Mouse (Mus musculus): ENCODE measurements around the gene Strip1. TPM values are rescaled to one million over a fixed set of nuclear protein-coding genes. Genes with fewer than 3 reads are reported as not detected.

Gene Strip1
- total RNA-seq, 2 experiments from 2014 or later, result 64.3 to 66.9 TPM

GRCm38 (mm10) chr3:107630682-107631522, 592 bp downstream of the Strip1 start, which contains the start of gene Gm10961:
Gene Gm10961, plus strand, starts transcription at chr3:107631322.
- peak; percentile 35 to 61 for DNase-seq (ENCODE audit: low spot score in 2 of 2)
- intact Hi-C loops (cut with DNase I), result loop anchor here (5.0 kb wide), 1 partner anchor 56 kb away; no protein-coding TSS in a partner anchor

- DNase-seq (ENCODE audit: low spot score in 2 of 2), result no peak
- intact Hi-C loops (cut with DNase I), result no loop called here
These were observed 2.1 kb downstream of the Strip1 start for GRCm38 (mm10) chr3:107629411-107629810.

GRCm38 (mm10) chr3:107628551-107628950, 2.9 kb downstream of the Strip1 start:
- intact Hi-C loops (cut with DNase I), result no loop called here
- DNase-seq (ENCODE audit: low spot score in 2 of 2), result peak in 1 of 2 experiments; percentile 36

- intact Hi-C loops (cut with DNase I), result no loop called here
- no peak for DNase-seq (ENCODE audit: low spot score in 2 of 2)
These were observed 3.9 kb downstream of the Strip1 start for GRCm38 (mm10) chr3:107627641-107628040.

- DNase-seq (ENCODE audit: low spot score in 2 of 2), result no peak
- intact Hi-C loops (cut with DNase I), result no loop called here
These were observed 4.7 kb downstream of the Strip1 start for GRCm38 (mm10) chr3:107626751-107627150.

- no peak for DNase-seq (ENCODE audit: low spot score in 2 of 2)
- intact Hi-C loops (cut with DNase I), result no loop called here
These were observed 6.0 kb downstream of the Strip1 start for GRCm38 (mm10) chr3:107625536-107625935.

- DNase-seq (ENCODE audit: low spot score in 2 of 2), result no peak
- intact Hi-C loops (cut with DNase I), result no loop called here
These were observed 7.1 kb downstream of the Strip1 start for GRCm38 (mm10) chr3:107624424-107624823.

- DNase-seq (ENCODE audit: low spot score in 2 of 2), result no peak
- intact Hi-C loops (cut with DNase I), result no loop called here
These were observed 9.0 kb downstream of the Strip1 start for GRCm38 (mm10) chr3:107622537-107622936.

- DNase-seq (ENCODE audit: low spot score in 2 of 2), result no peak
- intact Hi-C loops (cut with DNase I), result no loop called here
These were observed 10.0 kb downstream of the Strip1 start for GRCm38 (mm10) chr3:107621286-107622075.

GRCm38 (mm10) chr3:107619911-107620310, 11.6 kb downstream of the Strip1 start:
- no peak for DNase-seq (ENCODE audit: low spot score in 2 of 2)
- intact Hi-C loops (cut with DNase I), result no loop called here

GRCm38 (mm10) chr3:107617800-107618199, 13.7 kb downstream of the Strip1 start:
- DNase-seq (ENCODE audit: low spot score in 2 of 2), result no peak
- intact Hi-C loops (cut with DNase I), result no loop called here

GRCm38 (mm10) chr3:107612902-107613525, 18.5 kb downstream of the Strip1 start:
- intact Hi-C loops (cut with DNase I), result no loop called here
- peak; percentile 67 to 79 for DNase-seq (ENCODE audit: low spot score in 2 of 2)

- intact Hi-C loops (cut with DNase I), result no loop called here
- DNase-seq (ENCODE audit: low spot score in 2 of 2), result no peak
These were observed 20.1 kb downstream of the Strip1 start for GRCm38 (mm10) chr3:107611394-107611793.

GRCm38 (mm10) chr3:107609376-107609775, 22.1 kb downstream of the Strip1 start:
- DNase-seq (ENCODE audit: low spot score in 2 of 2), result no peak
- intact Hi-C loops (cut with DNase I), result no loop called here

- intact Hi-C loops (cut with DNase I), result no loop called here
- no peak for DNase-seq (ENCODE audit: low spot score in 2 of 2)
These were observed 22.7 kb downstream of the Strip1 start for GRCm38 (mm10) chr3:107608808-107609207.

- intact Hi-C loops (cut with DNase I), result no loop called here
- DNase-seq (ENCODE audit: low spot score in 2 of 2), result no peak
These were observed 24.3 kb downstream of the Strip1 start for GRCm38 (mm10) chr3:107607221-107607620.

- peak; percentile 43 to 45 for DNase-seq (ENCODE audit: low spot score in 2 of 2)
- intact Hi-C loops (cut with DNase I), result no loop called here
These were observed 26.2 kb downstream of the Strip1 start for GRCm38 (mm10) chr3:107605304-107605703.

- intact Hi-C loops (cut with DNase I), result no loop called here
These were observed 31.4 kb downstream of the Strip1 start for GRCm38 (mm10) chr3:107600127-107600526.

GRCm38 (mm10) chr3:107597586-107598389, 33.7 kb downstream of the Strip1 start:
- DNase-seq (ENCODE audit: low spot score in 2 of 2), result no peak
- intact Hi-C loops (cut with DNase I), result no loop called here

More at GRCm38 (mm10) chr3:107600127-107600526, 31.4 kb downstream of the Strip1 start:
- DNase-seq (ENCODE audit: low spot score in 2 of 2), result no peak
